Mouse (Mus musculus): ENCODE results near the gene Mfsd11. TPM values are rescaled to one million over a fixed set of nuclear protein-coding genes. Genes with fewer than 3 reads are reported as not detected.
A peak's percentile ranks its signal among the peaks of the same experiment; 100 is the strongest.
"Not testable (repeated sequence)": the region's sequence is repeated elsewhere in the genome, so short reads cannot be mapped to it uniquely, and the experiment has no call there.

Mfsd11 gene
- polyA plus RNA-seq, 1 experiment from 2014 or later = 47.3 TPM

DNA sequence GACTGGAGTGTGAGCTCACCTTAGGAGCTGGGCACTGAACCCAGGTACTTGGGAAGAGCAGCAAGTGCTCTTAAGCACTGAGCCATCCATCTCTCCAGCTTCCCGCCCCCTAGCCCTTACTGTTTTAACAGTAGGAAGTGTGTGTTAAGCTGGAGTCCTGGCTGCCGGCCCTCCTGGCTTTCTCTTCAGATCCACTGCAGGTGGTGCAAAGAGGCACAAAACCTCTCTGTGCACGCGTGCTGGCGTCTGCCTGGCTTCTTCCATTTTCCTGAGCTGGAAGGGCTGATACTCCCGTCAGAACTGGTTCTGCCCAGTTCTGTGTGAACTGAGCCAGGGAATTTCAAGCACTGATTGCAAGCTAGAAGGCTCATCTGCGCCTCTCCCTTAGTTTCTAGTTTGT is 28.6 kb downstream of the Mfsd11 start:
- Histone ChIP-seq H3K36me3 (peaks cover 2% of the 10 kb centered on the region; the same call in 1 of the 2 replicates), H3K27me3 (no peaks in the 10 kb centered on the region), H3K4me2 (no peak overlapping the region), H3K4me1 (replicated peaks) (peaks cover 6% of the 10 kb centered on the region), H3K27ac (replicated peaks) (no peak overlapping the region), H3K9ac (no peak overlapping the region), H3K4me3 (no peak overlapping the region), H3K9me3 (no peaks in the 10 kb centered on the region)
- no peak for ATAC-seq (ENCODE audit: low read depth)
- 64% methylated on average over 7 of the region's 7 CpGs for WGBS

DNA sequence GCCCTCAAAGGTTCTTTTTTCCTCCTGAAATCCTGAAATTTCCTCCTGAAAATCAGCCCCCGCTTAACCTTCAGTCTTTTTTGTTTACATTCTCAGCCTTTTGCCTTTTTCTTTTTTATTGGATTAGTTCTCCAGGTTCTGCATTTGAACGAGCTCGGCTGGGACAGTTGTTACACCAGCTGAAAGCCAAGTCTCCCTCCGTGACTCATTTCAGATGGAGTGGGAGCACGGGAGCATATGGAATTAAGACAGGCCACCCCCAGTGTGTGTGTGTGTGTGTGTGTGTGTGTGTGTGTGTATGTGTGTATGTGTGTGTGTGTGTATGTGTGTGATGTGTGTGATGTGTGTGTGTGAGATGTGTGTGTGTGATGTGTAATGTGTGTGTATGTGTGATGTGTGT is 29.2 kb downstream of the Mfsd11 start:
- no peak for ATAC-seq (ENCODE audit: low read depth)
- H3K27me3 ChIP-seq = no peaks in the 10 kb centered on the region
- no peak overlapping the region for H3K9ac ChIP-seq
- no peaks in the 10 kb centered on the region for H3K36me3 ChIP-seq
- no peak overlapping the region for H3K27ac ChIP-seq (replicated peaks)
- 77% methylated on average over 5 of the region's 5 CpGs for WGBS
- peaks cover 9% of the 10 kb centered on the region for H3K4me1 ChIP-seq (replicated peaks)
- H3K9me3 ChIP-seq = no peaks in the 10 kb centered on the region
- H3K4me2 ChIP-seq = no peak overlapping the region
- H3K4me3 ChIP-seq = no peak overlapping the region

DNA sequence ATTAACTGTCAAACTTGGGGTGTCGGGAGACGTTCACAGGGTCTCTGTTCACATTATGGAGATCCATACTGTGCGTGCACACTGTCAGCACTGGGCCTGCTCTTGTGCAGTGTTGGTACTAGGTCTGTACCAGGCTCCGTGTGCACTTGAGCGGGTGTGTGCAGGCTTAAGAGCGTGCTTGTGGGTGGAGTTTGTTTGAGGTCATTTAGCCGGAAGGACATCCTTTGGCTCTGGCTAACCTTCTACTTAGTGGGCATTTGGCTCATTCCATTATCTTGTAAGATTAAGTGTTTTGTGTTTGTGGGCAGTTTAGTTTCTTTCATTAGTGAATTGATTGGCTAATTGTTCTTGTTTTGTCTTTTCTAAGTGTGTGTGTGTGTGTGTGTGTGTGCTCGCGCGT is 30.2 kb downstream of the Mfsd11 start:
- Histone ChIP-seq H3K27me3 (peaks cover 6% of the 10 kb centered on the region; the same call in 1 of the 2 replicates), H3K27ac (replicated peaks) (no peak overlapping the region), H3K4me3 (no peak overlapping the region), H3K4me2 (no peak overlapping the region), H3K9me3 (no peaks in the 10 kb centered on the region), H3K4me1 (replicated peaks) (peaks cover 9% of the 10 kb centered on the region), H3K9ac (no peak overlapping the region), H3K36me3 (no peaks in the 10 kb centered on the region)
- WGBS = 81% methylated on average over 10 of the region's 10 CpGs
- ATAC-seq (ENCODE audit: low read depth) = no peak

DNA sequence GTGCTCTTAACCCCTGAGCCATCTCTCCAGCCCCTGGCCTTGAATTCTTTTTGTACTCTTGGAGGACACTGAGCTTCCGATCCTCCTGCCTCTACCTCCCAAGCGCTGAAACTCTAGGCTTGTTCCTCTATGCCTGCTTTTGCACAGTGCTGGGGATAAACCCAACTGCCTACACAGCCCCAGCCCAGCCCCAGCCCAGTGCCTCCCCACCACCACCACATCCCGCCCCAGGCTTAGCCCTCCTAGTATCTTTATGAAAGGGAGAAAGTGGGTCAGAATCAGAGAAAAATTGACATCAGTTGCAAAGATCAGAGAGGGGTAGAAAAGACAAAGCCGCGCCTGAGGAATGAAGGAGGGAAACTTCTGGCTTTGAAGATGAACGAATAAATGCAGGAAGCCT is 31.8 kb downstream of the Mfsd11 start:
- Histone ChIP-seq H3K9me3 (no peaks in the 10 kb centered on the region), H3K4me3 (no peak overlapping the region), H3K27me3 (peaks cover 6% of the 10 kb centered on the region; the same call in 1 of the 2 replicates), H3K36me3 (no peaks in the 10 kb centered on the region), H3K4me1 (replicated peaks) (peaks cover 9% of the 10 kb centered on the region), H3K27ac (replicated peaks) (no peak overlapping the region), H3K9ac (no peak overlapping the region), H3K4me2 (no peak overlapping the region)
- WGBS = 84% methylated on average over 6 of the region's 6 CpGs
- no peak for ATAC-seq (ENCODE audit: low read depth)

DNA sequence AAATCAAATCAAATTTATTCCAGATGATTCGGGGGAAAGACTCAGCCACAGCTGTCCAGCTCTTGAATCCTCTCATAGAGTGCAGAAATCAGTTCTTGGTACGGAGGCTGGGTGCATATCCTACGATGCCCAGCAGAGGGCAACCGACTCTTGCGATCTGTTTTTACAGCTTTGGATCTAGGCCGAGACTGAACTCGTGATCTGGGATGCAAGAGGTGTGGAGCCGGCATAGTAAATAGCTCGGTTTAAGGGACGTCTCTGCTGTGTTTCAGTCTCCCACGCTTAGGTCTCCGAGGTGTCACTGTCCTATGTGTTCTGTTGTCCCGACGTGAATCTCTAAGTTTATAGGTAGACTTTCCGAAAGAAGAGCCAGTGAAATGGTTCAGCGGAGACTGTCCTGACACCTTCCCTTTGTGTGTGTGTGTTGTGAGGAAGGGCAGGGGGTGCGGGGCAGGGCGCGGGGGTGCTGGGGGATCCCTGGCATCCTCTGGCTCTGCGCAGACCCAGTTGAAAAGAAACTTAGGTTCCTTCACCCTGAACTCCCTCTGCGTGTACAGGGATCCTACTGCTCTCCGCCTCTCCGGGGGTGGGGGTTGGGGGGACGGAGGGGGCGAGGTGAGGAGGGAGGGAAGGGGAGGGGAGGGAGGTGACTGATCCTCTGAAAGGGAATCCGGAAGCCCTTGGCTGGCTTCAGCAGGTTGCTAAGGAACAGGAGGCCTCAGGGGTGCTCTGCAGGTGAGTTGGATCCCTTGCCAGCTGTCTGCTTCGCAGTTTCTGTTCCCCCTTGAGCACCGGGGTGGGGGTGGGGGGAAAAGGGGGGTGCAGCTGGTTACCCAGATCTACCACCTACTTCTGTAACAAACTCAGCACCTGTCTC is 33.3 kb downstream of the Mfsd11 start:
- Histone ChIP-seq H3K27ac (replicated peaks) (no peak overlapping the region), H3K36me3 (no peaks in the 10 kb centered on the region), H3K9me3 (no peaks in the 10 kb centered on the region), H3K4me3 (peak overlapping the region; percentile 14; the same call in 1 of the 2 replicates), H3K27me3 (peaks cover 6% of the 10 kb centered on the region; the same call in 1 of the 2 replicates), H3K9ac (no peak overlapping the region), H3K4me1 (replicated peaks) (peaks cover 9% of the 10 kb centered on the region), H3K4me2 (peak overlapping the region; percentile 48)
- ATAC-seq (ENCODE audit: low read depth) = peak; percentile 70
- 5% methylated on average over 28 of the region's 28 CpGs for WGBS

DNA sequence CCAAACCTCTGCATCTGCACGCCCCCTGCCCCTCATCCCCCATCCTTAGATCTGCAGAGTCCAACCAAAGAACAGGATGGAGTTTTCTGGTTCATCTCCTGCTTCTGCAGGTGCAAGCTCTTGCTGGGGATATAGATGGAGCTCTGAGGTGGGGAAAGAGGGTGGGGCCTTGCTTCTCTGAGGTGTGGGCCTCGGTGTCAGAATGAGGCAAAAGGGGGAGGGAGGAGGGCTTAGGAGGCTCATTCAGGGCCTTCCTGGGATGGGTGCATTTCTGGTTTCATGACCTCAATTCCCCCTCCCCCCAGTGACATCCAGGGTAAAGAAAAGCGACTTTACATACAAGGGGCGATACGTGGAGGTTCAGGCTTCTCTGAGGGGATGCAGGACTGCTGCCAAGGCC is 34.9 kb downstream of the Mfsd11 start:
- no peak overlapping the region for H3K4me3 ChIP-seq
- no peak overlapping the region for H3K4me2 ChIP-seq
- no peak overlapping the region for H3K27ac ChIP-seq (replicated peaks)
- 55% methylated on average over 5 of the region's 5 CpGs for WGBS
- peaks cover 6% of the 10 kb centered on the region; the same call in 1 of the 2 replicates for H3K27me3 ChIP-seq
- H3K9ac ChIP-seq = no peak overlapping the region
- H3K4me1 ChIP-seq (replicated peaks) = peaks cover 9% of the 10 kb centered on the region
- H3K36me3 ChIP-seq = no peaks in the 10 kb centered on the region
- H3K9me3 ChIP-seq = no peaks in the 10 kb centered on the region
- ATAC-seq (ENCODE audit: low read depth) = no peak

DNA sequence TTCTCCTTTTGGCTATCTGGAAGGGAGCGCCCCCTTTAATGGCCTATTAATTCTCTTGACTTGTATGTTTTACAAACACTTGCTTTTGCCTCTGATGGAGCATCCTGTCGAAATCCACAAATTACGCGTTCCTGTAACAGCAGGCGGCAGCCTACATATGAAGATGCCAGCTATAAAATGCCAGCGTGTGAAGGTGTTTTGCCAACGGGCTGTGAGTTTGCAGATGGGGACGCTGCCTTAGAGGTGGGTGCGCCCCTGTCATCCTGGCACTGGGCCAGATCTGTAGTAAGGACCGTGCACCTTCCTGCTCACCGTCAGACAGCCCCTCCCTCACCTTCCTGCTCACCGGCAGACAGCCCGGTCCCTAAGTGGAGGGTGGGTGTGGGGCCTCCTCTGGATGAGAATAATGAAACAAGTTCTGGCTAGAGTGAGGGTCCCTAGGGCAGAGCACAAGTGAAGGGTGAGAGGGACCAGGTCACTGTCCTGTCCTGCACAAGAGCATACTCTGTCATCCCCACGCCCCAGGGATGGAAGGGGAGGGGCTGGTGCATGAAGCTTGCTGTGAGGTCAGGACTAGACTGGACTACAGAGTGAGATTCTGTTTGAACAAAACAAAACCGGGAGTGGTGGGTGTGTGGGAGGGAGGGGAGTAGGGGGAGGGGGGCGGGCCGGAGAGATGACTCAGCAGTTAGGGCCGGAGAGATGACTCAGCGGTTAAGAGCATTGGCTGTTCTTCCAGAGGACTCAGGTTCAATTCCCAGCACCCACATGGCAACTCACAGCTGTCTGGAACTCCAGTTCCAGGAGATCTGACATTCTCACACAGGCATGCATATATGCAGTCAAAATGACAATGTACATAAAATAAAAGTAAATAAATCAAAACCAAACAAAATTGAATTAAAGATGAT is 41.5 kb downstream of the Mfsd11 start:
- peaks cover 11% of the 10 kb centered on the region for H3K4me1 ChIP-seq (replicated peaks)
- H3K27ac ChIP-seq (replicated peaks) = peak overlapping the region; percentile 6; the same call in 1 of the 2 replicates
- no peaks in the 10 kb centered on the region for H3K9me3 ChIP-seq
- H3K4me3 ChIP-seq = no peak overlapping the region
- H3K36me3 ChIP-seq = no peaks in the 10 kb centered on the region
- 53% methylated on average over 19 of the region's 19 CpGs for WGBS
- no peaks in the 10 kb centered on the region for H3K27me3 ChIP-seq
- H3K4me2 ChIP-seq = no peak overlapping the region
- ATAC-seq (ENCODE audit: low read depth) = peak; percentile 47; the same call in 1 of the 2 replicates
- H3K9ac ChIP-seq = no peak overlapping the region

DNA sequence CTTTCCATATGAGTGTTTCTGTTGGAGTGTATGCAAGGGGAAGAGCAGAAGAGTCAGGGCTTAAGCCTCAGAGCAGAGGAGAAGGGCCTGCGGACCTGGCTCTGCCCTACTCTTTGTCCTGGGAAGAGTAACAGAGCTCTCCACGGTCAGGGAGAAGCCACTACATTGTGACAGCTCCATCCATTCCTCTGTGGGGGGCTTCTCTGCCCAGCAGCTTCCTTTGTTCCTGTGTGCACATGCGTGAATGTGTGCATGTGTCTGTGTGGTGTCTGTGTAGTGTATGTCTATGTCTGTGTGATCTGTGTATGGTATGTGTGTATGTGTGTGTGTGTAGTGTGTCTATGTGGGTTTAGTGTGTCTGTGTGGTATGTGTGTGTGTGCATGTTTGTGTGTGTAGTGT is 43.2 kb downstream of the Mfsd11 start:
- H3K27me3 ChIP-seq = 0 out of 2 replicates have a peak, but pooled peaks cover 2% of the 10 kb centered on the region
- no peak overlapping the region for H3K4me3 ChIP-seq
- peaks cover 11% of the 10 kb centered on the region for H3K4me1 ChIP-seq (replicated peaks)
- H3K36me3 ChIP-seq = no peaks in the 10 kb centered on the region
- H3K9ac ChIP-seq = no peak overlapping the region
- H3K4me2 ChIP-seq = no peak overlapping the region
- H3K9me3 ChIP-seq = no peaks in the 10 kb centered on the region
- 56% methylated on average over 3 of the region's 3 CpGs for whole genome bisulfite sequencing
- ATAC-seq (ENCODE audit: low read depth) = no peak
- H3K27ac ChIP-seq (replicated peaks) = no peak overlapping the region

DNA sequence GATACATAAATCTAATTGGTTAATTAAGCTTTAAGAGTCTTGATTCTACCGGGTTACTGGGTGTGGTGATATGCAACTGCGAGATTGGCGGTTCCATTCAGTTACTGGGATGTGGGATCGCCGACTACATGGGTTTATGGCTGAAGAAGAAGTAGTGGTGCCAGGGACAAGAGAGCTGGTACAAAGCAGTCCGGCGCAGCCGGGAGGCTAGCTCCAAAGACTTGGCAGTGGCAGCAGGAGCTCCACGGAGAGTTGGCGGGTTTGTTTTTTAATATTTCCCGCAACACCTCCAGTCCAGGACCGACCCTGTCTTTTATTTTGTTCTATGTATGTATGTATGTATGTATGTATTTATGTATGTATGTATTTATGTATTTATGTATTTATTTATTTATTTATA is 47.0 kb downstream of the Mfsd11 start:
- H3K4me1 ChIP-seq (replicated peaks) = no peaks in the 10 kb centered on the region
- H3K36me3 ChIP-seq = no peaks in the 10 kb centered on the region
- WGBS = 91% methylated on average over 12 of the region's 12 CpGs
- H3K4me2 ChIP-seq = no peak overlapping the region
- H3K4me3 ChIP-seq = no peak overlapping the region
- H3K27ac ChIP-seq (replicated peaks) = no peak overlapping the region
- H3K9me3 ChIP-seq = no peaks in the 10 kb centered on the region
- no peak for ATAC-seq (ENCODE audit: low read depth)
- H3K27me3 ChIP-seq = peaks cover 9% of the 10 kb centered on the region
- no peak overlapping the region for H3K9ac ChIP-seq

DNA sequence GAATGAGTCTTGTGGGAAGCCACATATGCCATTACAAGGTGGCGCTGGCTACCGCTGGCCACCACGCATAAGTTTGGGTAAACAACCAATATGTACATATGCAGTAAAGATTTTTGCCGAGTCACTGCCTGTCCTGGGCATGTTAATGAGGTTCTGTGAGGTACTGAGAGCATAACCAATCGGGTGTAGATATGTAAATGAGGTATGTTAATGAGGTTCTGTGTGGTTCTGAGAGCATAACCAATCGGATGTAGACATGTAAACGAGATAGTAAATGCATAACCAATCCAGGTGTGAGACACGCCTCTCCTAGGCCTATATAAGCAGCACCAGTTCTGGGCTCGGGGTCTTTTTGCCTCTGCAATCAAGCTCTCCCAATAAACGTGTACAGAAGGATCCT is 50.3 kb downstream of the Mfsd11 start:
- H3K27me3 ChIP-seq = peaks cover 34% of the 10 kb centered on the region
- H3K4me2 ChIP-seq; H3K9ac ChIP-seq; H3K27ac ChIP-seq (replicated peaks); ATAC-seq (ENCODE audit: low read depth); H3K9me3 ChIP-seq; H3K36me3 ChIP-seq; H3K4me3 ChIP-seq: not testable (repeated sequence)
- peaks cover 14% of the 10 kb centered on the region for H3K4me1 ChIP-seq (replicated peaks)
- 86% methylated on average over 10 of the region's 10 CpGs for WGBS

DNA sequence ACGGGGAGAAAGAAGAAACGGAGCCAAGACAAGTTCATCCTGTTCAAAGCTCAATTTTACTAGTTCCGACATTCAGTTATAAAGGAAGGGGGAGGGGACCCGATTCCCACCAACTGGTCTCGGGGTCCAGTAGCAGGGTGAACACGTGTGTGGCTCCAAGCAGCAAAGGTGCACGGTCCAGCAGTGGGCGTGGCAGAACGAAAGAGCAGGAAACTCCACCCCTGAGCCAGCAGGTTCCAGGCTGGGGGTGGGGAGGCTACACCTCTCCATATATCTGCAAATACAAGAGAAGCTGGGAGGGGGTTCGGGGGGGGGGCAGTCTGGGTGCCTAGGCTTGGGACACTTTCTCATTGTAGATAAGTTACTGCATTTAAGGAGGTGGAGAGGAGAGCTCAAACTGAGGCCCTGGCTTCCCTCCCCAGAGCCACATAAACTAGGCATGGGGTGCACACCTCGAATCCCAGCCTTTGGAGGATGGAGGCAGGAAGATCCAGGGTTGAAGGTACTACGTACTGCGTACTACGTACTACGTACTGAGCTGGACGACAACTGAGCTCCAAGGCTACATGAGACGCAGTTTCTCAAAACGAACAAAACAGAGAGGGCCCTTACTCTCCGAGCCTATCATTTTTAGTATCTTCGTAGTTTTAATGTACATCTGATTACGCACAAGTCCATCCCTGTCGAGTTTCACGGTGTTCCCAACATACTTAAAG is 53.7 kb downstream of the Mfsd11 start:
- H3K4me1 ChIP-seq (replicated peaks) = peaks cover 14% of the 10 kb centered on the region
- WGBS = 4% methylated on average over 23 of the region's 23 CpGs
- peak overlapping the region; percentile 44 for H3K4me2 ChIP-seq
- H3K9ac ChIP-seq = peak overlapping the region; percentile 44; the same call in 1 of the 2 replicates
- H3K36me3 ChIP-seq = no peaks in the 10 kb centered on the region
- peak overlapping the region; percentile 14; the same call in 1 of the 2 replicates for H3K4me3 ChIP-seq
- peaks cover 32% of the 10 kb centered on the region for H3K27me3 ChIP-seq
- no peak for ATAC-seq (ENCODE audit: low read depth)
- H3K27ac ChIP-seq (replicated peaks) = no peak overlapping the region
- H3K9me3 ChIP-seq = no peaks in the 10 kb centered on the region

Data from neural tube, embryonic 13.5 days (tissue).